Mouse (Mus musculus): ENCODE measurements around the gene Hsf2bp. TPM values are rescaled to one million over a fixed set of nuclear protein-coding genes. Genes with fewer than 3 reads are reported as not detected.

Gene Hsf2bp
- total and polyA plus RNA-seq, 3 experiments = 0.34 to 1.0 (median 0.75) TPM

- Histone ChIP-seq H3K27ac (ENCODE audit: insufficient read depth, low read depth) (no peak overlapping the region), H3K9me3 (replicated peaks; ENCODE audit: low read length) (no peaks in the 10 kb centered on the region), H3K4me3 (replicated peaks in 1 of 3; ENCODE audit: low read depth in 2 of 3, low read length in 2 of 3, poor library complexity in 1 of 3) (no peak overlapping the region), H3K79me2 (replicated peaks; ENCODE audit: control insufficient read depth, extremely low read depth, insufficient read depth, poor library complexity, severe bottlenecking) (no peaks in the 10 kb centered on the region), H3K4me2 (ENCODE audit: insufficient read depth, low read depth, poor library complexity, severe bottlenecking) (no peak overlapping the region), H3K36me3 (replicated peaks in 1 of 2; ENCODE audit: control insufficient read depth in 1 of 2, insufficient read depth in 1 of 2, low read length in 1 of 2) (no peaks in the 10 kb centered on the region), H3K27me3 (replicated peaks) (no peaks in the 10 kb centered on the region), H3K9ac (ENCODE audit: insufficient read depth, low read depth) (no peak overlapping the region), H3K4me1 (ENCODE audit: control insufficient read depth in 1 of 2, insufficient read depth in 2 of 2) (peaks cover 8 to 16% of the 10 kb centered on the region in 2 experiments)
- DNase-seq (ENCODE audit: extremely low read depth) = no peak
- in situ Hi-C loops (cut with MboI; ENCODE audit: low pct_ligation_motif_present, low pct_unique_long_range_greater_than_20kb, low sequenced_read_pairs) (no loop called here), dilution Hi-C loops (cut with MboI; ENCODE audit: extremely low pct_ligation_motif_present, extremely low pct_unique_long_range_greater_than_20kb, low sequenced_read_pairs) (no loop called here)
- TF ChIP-seq PAX5 (IDR thresholded peaks at IDR 0.05; ENCODE audit: low read length) = no peak
- TF ChIP-seq ETS1 (conservative IDR thresholded peaks at IDR 0.05; ENCODE audit: low read depth, low read length) = no peak
- TF ChIP-seq IRF4 (IDR thresholded peaks at IDR 0.05; ENCODE audit: low read depth, low read length) = no peak
Measured at GRCm38 (mm10) chr17:31983491-31983890, 52.7 kb downstream of the Hsf2bp start.

GRCm38 (mm10) chr17:31982326-31983190 is 53.6 kb downstream of the Hsf2bp start:
- H3K4me1 ChIP-seq (ENCODE audit: control insufficient read depth in 1 of 2, insufficient read depth in 2 of 2) = peaks cover 8 to 16% of the 10 kb centered on the region in 2 experiments
- no peak for TF ChIP-seq PAX5 (IDR thresholded peaks at IDR 0.05; ENCODE audit: low read length)
- TF ChIP-seq ELF1 (IDR thresholded peaks at IDR 0.05; ENCODE audit: low read depth, low read length) = no peak
- H3K79me2 ChIP-seq (replicated peaks; ENCODE audit: control insufficient read depth, extremely low read depth, insufficient read depth, poor library complexity, severe bottlenecking) = no peaks in the 10 kb centered on the region
- H3K4me2 ChIP-seq (ENCODE audit: insufficient read depth, low read depth, poor library complexity, severe bottlenecking) = no peak overlapping the region
- no peaks in the 10 kb centered on the region for H3K27me3 ChIP-seq (replicated peaks)
- H3K9ac ChIP-seq (ENCODE audit: insufficient read depth, low read depth) = no peak overlapping the region
- no peak overlapping the region for H3K27ac ChIP-seq (ENCODE audit: insufficient read depth, low read depth)
- in situ Hi-C loops (cut with MboI; ENCODE audit: low pct_ligation_motif_present, low pct_unique_long_range_greater_than_20kb, low sequenced_read_pairs) = no loop called here
- H3K36me3 ChIP-seq (replicated peaks in 1 of 2; ENCODE audit: control insufficient read depth in 1 of 2, insufficient read depth in 1 of 2, low read length in 1 of 2) = no peaks in the 10 kb centered on the region
- no peak overlapping the region for H3K4me3 ChIP-seq (replicated peaks in 1 of 3; ENCODE audit: low read depth in 2 of 3, low read length in 2 of 3, poor library complexity in 1 of 3)
- dilution Hi-C loops (cut with MboI; ENCODE audit: extremely low pct_ligation_motif_present, extremely low pct_unique_long_range_greater_than_20kb, low sequenced_read_pairs) = no loop called here
- no peak for DNase-seq (ENCODE audit: extremely low read depth)
- no peaks in the 10 kb centered on the region for H3K9me3 ChIP-seq (replicated peaks; ENCODE audit: low read length)

DNA sequence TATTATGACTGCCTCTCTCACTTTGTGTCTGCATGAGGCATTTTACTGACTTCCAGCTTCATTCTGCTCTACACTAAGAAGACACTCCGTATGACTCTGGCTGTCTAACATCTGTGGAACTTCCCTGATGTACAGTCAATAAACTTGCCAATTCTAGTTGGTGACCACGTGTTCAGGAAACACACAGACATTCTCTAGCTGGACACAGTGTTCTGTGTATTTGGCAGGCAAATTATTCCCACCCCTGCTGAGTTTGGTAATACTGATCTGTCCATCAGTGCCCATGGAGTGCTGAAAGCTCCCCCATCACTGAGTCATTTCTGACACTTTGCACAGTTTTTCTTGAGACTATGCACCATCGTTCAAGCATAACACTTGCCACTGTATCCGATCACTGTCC is 56.3 kb downstream of the Hsf2bp start:
- TF ChIP-seq CTCF (conservative IDR thresholded peaks at IDR 0.05 in 1 of 2, IDR thresholded peaks at IDR 0.05 in 1 of 2; ENCODE audit: low read depth in 2 of 2, low read length in 2 of 2) (no peak), EP300 (IDR thresholded peaks at IDR 0.05; ENCODE audit: low read length) (peak; percentile 25; the same call in 1 of the 2 replicates), USF2 (conservative IDR thresholded peaks at IDR 0.05; ENCODE audit: low read depth, low read length) (0 out of 2 replicates have a peak, but pooled peaks have one; percentile 14), MAX (IDR thresholded peaks at IDR 0.05; ENCODE audit: low read length) (peak; percentile 88), IRF4 (IDR thresholded peaks at IDR 0.05; ENCODE audit: low read depth, low read length) (peak; percentile 68; the same call in 1 of the 2 replicates), PAX5 (IDR thresholded peaks at IDR 0.05; ENCODE audit: low read length) (no peak)
- H3K9ac ChIP-seq (ENCODE audit: insufficient read depth, low read depth) = no peak overlapping the region
- no peak overlapping the region for H3K4me2 ChIP-seq (ENCODE audit: insufficient read depth, low read depth, poor library complexity, severe bottlenecking)
- no peak overlapping the region for H3K4me3 ChIP-seq (replicated peaks in 1 of 3; ENCODE audit: low read depth in 2 of 3, low read length in 2 of 3, poor library complexity in 1 of 3)
- H3K79me2 ChIP-seq (replicated peaks; ENCODE audit: control insufficient read depth, extremely low read depth, insufficient read depth, poor library complexity, severe bottlenecking) = no peaks in the 10 kb centered on the region
- peaks cover 14 to 28% of the 10 kb centered on the region in 2 experiments for H3K4me1 ChIP-seq (ENCODE audit: control insufficient read depth in 1 of 2, insufficient read depth in 2 of 2)
- in situ Hi-C loops (cut with MboI; ENCODE audit: low pct_ligation_motif_present, low pct_unique_long_range_greater_than_20kb, low sequenced_read_pairs) (no loop called here), dilution Hi-C loops (cut with MboI; ENCODE audit: extremely low pct_ligation_motif_present, extremely low pct_unique_long_range_greater_than_20kb, low sequenced_read_pairs) (no loop called here)
- peak; percentile 34 for DNase-seq (ENCODE audit: extremely low read depth)
- H3K36me3 ChIP-seq (replicated peaks in 1 of 2; ENCODE audit: control insufficient read depth in 1 of 2, insufficient read depth in 1 of 2, low read length in 1 of 2) = no peaks in the 10 kb centered on the region
- H3K27me3 ChIP-seq (replicated peaks) = no peaks in the 10 kb centered on the region
- no peak overlapping the region for H3K27ac ChIP-seq (ENCODE audit: insufficient read depth, low read depth)
- H3K9me3 ChIP-seq (replicated peaks; ENCODE audit: low read length) = no peaks in the 10 kb centered on the region

Data from CH12.LX (cell line).